Mouse (Mus musculus) ES-Bruce4 (cell line): Measurements from ENCODE around the gene Teddm2.

Source experiments
- CTCF ChIP-seq: IDR thresholded peaks from one replicate; pipeline ENCODE4 v1.8.1; 2011; ENCODE audit warnings: low read depth, low read length
- EP300 ChIP-seq: IDR thresholded peaks from 2 replicates; pipeline ENCODE4 v1.6.1; 2011; ENCODE audit warnings: low read depth, low read length; ENCODE audit not compliant: insufficient read depth
- POLR2A ChIP-seq: IDR thresholded peaks from one replicate; pipeline ENCODE4 v1.8.1; 2011; ENCODE audit warnings: low read length; ENCODE audit not compliant: insufficient read depth

- TF ChIP-seq CTCF (no peak), POLR2A (no peak), EP300 (no peak)
Observed at GRCm38 (mm10) chr1:153946971-153947370, 46.9 kb upstream of the Teddm2 start.
